Mouse (Mus musculus): ENCODE data around the gene Gdpd1.
"Not testable (repeated sequence)": the region's sequence is repeated elsewhere in the genome, so short reads cannot be mapped to it uniquely, and the experiment has no call there.

Gdpd1 gene

DNA sequence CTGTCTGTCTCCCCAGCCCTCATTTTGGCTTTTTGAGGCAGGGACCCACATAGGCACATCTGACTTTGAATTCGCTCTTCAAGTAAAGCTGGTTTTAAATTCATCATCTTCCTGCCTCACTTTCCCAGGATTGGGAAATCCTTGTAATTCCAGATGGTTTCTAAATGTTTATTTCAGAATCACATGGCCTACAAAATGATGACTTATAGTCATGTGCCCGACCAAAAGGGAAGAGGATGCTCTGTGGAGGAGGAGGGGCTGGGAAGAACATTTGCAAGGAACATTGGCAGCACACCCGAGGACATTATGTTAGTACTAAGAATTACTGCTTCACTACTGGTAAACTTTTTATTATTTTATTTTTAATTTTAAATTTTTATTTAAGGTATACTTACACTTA lies 48.5 kb downstream of the Gdpd1 start:
- DNase-seq, result no peak

DNA sequence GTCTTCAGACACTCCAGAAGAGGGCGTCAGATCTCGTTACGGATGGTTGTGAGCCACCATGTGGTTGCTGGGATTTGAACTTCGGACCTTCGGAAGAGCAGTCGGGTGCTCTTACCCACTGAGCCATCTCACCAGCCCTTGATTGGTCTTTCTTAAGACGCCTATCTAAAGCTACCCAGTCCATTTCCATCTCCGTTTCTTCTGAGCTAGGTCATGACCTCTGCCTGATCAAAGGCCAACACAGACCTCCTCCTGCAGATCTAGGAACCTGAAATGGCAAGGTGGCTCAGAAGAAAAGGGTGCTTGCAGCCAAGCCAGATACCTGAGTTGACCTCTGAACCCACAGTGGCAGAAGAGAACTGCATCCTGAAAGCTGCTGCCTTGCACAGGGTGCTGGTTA lies 50.6 kb downstream of the Gdpd1 start:
- not testable (repeated sequence) for DNase-seq

DNA sequence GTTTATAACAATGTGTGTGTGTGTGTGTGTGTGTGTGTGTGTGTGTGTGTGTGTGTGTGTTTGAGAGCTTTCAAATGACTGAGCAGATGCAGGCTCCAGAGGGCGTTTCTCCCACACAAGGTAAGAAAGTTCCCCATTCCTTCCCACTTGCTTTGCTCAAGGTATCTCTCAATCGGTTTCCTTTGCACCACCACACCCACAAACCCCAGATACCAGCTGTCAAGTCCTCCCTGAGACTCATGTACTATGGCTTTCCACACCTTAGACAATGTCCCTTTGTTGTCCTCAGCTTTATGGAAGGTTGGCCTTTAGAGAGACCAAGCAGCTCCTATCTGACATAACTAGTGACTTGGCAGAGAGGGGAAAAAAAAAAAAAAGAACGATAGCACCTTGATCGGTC lies 51.1 kb downstream of the Gdpd1 start:
- no peak for DNase-seq

DNA sequence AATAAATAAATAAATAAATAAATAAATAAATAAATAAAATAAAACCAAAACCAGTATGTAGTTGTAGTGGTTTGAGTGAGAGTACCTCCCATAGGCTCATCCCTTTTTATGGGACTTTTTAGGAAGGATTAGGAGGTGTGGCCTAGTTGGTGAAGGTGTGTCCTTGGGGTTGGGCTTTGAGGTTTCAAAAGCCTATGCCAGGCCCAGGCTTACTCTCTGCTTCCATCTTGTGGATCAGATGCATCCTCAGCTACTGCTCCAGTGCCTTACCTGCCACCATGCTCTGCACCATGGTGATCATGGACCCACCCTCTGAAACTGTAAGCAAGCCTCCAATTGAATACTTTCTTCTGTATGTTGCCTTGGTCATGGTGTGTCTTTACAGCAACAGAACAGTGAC lies 52.3 kb downstream of the Gdpd1 start:
- no peak for DNase-seq

- DNase-seq, result no peak
Measured at GRCm38 (mm10) chr11:87020449-87020848, 53.4 kb downstream of the Gdpd1 start.

GRCm38 (mm10) chr11:87019431-87019830 lies 54.4 kb downstream of the Gdpd1 start:
- no peak for DNase-seq

DNA sequence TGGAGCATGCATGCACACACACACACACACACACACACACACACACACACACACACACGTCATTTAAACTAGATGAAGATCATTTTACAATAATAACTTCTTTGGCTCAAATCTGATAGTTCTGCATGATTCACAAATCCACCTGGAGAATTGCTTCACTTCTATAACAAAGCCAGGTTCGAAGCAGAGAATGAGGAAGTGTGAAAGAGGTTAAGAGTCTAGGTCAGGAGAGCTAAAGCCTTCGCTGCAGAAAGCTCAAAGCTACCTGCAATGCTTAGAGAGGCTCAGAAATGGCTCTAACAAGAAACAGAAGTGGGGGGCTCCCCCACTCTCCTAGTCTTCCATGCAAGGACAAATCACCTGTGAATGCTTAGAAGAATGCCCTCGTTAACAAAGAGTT lies 55.8 kb downstream of the Gdpd1 start:
- no peak for DNase-seq

- no peak for DNase-seq
Measured at GRCm38 (mm10) chr11:87015691-87016090, 58.2 kb downstream of the Gdpd1 start.

DNA sequence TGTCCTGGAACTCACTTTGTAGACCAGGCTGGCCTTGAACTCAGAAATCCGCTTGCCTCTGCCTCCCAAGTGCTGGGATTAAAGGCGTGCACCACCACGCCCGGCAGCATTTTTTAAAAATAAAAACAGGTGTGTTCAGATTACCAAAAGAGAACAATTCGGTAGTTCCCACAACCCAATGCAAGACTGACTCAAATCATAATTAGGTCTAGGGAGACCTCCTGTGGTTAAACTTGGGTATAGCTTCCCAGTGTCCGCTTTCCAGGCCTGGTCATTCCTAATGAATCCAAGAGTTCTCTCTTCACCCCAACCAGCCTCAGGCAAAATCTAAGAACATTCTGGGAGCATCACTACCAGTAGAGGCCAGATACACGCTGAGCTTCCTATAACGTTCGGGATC lies 63.4 kb downstream of the Gdpd1 start:
- DNase-seq, result peak; percentile 63 to 76

DNA sequence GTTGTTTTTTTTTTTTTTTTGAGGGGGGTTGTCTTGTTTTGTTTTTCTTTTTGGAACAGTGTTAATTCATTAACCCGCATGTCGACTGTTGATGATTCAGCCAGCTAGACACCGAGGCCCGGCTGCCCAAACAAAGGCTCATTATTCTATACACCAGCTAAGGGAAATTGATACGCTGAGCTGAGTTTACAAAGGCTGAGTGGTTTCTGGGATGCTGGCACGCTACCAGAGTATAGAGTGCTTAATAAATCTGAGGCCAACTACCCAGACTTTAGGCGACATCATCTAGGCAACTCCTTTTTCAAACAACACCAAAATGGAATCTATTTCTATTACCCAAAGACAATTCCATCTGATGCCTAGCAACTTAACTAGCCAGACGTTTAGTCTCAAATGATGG lies 66.5 kb downstream of the Gdpd1 start:
- DNase-seq, result no peak

DNA sequence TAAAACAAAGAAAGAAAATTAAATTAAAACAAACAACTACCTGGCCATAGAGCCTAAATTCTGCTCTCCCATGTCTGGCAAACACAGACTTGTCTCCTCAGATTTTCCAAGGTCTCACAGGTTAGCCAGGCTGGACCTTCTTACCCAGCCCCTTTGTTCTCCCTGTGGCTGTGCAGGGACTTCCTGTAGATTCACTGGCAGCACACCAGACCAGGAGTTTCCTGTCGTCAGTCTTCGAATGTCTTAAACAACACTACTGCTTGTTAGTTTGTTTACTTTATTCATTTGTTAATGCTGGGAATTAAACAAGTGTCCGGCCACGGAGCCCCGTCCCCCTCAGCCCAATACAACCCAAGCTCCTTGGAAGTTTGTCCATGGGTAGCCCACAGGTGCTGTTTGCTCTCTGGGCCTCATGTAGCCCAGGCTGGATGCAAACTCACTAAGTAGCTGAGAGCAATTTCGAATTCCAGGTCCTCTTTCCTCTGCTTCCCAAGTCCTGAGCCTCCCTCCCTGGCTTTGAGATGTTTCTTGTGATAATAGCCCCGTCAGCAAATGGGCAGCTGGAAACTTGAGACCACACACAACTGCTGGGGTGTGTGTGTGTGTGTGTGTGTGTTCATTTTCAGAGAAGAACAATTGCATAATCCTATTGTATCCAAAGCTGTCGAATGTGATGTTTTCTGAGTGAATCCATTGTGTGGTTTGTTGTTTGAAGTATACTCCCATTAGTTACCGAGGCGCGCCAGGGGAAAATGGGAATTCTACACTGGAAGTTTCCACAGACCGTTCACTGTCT lies 68.7 kb downstream of the Gdpd1 start:
- DNase-seq, result no peak

DNA sequence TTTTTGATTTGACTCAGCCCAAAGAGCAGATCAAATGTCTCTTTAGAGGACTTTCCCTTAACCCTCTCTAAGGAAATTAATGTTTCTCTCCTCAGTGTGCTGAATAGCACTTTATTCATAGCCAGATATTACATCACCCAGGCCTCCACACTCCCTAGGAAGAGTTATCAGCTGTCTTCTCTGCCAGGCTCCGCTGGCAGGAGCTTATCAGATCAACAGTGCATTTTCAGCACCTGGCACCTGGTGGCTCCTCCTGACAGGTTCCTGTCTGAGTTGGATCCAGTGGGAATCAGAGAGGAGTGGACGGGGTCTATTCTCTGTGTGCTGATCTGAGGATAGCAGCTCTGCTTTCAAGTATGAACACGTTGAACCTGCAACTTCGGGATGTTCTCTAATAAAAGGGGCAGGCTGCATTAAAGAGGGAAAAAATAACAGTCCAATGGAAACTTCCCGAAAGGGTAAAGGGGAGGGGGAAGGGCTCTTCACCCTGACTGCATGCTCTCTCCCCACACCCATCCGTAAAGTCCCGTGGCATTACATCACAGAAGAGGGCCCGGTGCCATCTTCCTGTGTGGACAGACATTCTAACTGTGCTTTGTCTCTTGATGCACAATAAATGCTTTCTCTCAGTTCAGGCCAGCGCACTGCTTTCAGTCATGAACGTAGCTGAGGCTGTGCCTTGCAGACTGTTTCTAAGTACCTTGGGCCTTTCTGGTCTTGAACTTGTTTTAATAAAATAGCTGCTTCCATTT lies 71.6 kb downstream of the Gdpd1 start:
- no peak for DNase-seq

DNA sequence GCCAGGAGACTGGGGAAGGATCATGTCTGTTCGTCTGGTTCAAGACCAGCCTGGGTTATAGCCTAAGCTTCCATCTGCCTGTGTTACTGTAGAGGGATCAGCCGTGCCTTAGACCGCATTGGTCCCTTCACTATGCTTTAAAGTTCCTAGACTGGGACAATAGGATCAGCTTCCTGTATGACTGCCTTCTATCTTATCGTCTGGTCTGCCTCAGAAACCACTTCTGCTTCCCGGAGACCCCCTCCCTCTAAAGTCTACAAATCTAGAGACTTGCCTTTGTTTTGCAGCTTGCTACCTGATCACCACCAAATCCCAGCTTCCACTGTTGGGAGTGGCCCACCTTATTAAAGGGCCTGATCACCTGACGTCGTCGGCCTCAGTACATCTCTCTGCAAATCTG lies 72.6 kb downstream of the Gdpd1 start:
- no peak for DNase-seq

DNA sequence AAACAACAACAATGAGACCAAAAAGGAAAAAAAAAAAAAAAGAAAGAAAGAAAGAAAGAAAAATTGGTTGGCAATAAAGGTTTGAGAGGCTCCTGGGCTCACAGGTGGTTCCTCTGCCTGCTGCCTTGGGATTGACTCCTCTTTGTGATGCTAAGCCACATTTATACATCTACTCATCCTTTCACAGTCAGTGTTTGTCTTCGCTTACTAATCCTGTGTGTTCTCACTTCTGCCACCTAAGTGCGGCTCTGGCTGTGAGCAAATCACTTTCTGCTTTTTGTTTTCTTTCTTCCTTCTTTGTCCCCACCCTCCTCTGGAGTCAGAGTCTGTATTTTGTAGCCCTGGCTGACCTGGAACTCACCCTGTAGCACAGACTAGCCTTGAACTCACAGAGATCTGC lies 77.6 kb downstream of the Gdpd1 start:
- DNase-seq, result no peak

- peak; percentile 78 for DNase-seq
Measured at GRCm38 (mm10) chr11:86995625-86996221, 78.1 kb downstream of the Gdpd1 start.

DNA sequence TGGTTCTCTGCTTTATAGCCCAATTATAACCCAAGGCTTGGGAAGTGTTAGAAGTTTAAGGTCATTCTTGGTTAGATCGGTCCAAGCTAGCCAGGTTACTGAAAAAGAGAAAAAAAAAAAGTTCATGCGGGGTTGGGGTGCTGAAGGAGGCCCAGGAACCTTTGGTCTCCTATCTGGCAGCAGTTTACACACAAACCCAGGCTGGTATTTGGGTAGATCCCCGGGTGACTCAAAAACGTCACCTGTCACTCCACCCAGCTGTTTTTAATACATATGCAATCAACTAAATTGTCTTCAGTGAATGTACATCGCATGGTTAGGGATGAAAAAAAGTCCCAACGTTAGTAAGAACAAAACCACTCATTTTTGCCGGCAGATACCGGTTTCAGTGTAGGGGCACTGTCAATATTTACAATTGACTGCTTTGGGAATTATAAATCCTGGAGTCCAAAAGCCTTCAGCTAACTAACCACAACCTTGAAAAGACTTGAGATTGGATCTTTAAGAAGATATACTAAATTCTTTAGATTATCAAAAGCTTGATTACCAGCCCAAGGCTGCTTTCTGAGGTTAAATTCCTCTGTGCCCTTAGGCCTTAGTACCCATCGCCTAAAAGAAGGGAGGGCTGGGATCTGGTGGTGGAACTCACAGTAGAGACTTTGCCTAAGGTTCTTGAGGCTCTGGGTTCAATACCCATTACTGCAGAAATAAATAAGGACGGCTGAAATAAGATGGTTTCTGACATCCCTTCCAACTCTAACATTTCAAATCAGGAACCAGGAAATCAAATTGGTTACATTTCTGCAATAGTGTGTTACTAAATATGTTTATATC lies 78.9 kb downstream of the Gdpd1 start:
- DNase-seq, result no peak

GRCm38 (mm10) chr11:86994330-86994729 lies 79.5 kb downstream of the Gdpd1 start:
- DNase-seq, result no peak

- DNase-seq, result peak; percentile 95 to 98
Measured at GRCm38 (mm10) chr11:86993041-86994037, 80.5 kb downstream of the Gdpd1 start, which contains the start of gene Ypel2. Ypel2 (minus strand) TSS chr11:86993707.

GRCm38 (mm10) chr11:86992461-86992988 lies 81.3 kb downstream of the Gdpd1 start:
- DNase-seq, result no peak

DNA sequence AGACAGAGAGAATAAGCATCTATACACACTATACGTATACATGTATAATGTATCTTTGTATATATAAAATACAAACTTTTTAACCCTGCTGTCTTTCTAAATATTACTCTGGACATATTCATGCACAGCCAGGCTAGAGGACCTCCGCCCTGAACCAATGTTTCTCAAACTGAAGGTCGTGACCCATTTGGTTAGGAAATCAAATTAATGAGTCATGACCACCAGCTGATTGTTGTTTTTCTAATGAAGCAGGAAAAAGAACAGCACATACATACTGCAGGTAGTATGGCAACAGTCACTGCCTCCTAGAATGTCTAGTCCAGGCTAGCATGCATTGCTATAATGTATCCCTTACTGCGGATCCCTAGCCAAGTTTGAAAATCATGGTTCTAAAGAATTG lies 82.6 kb downstream of the Gdpd1 start:
- no peak for DNase-seq

DNA sequence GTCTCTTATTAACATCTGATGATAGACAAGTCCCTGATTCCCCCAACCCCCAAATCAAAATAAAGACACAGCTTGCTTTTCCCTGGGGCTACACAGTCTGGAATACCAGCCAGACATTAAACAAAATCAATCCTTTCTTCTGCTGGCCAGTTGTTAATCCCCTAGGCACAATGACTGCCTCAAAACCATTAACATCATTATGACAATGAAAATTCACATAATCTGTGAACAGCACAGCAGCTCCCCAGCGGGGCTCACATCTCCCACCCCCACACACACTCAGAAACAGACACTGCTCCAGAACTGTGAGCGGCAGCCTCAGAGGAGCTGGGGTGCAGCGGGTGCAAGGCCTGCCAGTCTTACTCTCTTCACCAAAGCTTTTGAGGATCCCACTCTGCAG lies 83.6 kb downstream of the Gdpd1 start:
- no peak for DNase-seq
